Mouse (Mus musculus) layer of hippocampus, adult 8-10 months (tissue): ENCODE data around the gene Mfap2. TPM values are rescaled to one million over a fixed set of nuclear protein-coding genes. Genes with fewer than 3 reads are reported as not detected.

Source experiments
- DNase-seq, 2 experiments: peaks; one replicate each; pipeline ENCODE4 v3.0.0; 2022; ENCODE audit warnings: low spot score in 2 of 2
- total RNA-seq, 4 experiments: library from RNA; stranded (reverse); gene quantifications; 2 replicates each; pipeline ENCODE4 v1.2.4; 2022

Gene Mfap2
- 1 to 10 TPM; 4.2 to 6.6 (median 5.5) TPM for total RNA-seq

DNA sequence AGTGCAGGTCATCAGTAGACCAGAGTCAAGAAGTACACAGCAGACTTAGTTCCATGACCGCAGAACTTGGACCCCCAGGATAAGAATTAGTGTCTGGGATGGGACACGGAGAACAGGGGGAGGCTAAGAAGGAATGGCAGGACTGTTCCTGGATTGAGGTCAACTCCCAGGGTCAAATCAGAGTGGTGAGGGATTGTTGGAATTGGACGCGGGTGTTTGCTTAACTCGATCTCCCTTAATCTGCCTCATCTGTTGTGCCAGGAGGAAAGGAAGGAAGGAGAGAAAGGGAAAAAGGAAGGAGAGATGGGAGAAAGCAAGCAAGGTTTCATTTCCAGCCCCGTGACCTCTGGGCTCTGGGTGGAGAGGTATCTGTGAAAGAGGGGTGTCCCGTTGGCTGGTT is at the start of gene Mfap2:
Gene Mfap2, plus strand, starts transcription at position 301 of the 400 bp plus-strand sequence.
- no peak for DNase-seq

GRCm38 (mm10) chr4:140960781-140961466 is 49.3 kb upstream of the Mfap2 start, which contains the start of gene Sdhb:
Sdhb (plus strand) TSS chr4:140961203.
- DNase-seq = peak; percentile 97

DNA sequence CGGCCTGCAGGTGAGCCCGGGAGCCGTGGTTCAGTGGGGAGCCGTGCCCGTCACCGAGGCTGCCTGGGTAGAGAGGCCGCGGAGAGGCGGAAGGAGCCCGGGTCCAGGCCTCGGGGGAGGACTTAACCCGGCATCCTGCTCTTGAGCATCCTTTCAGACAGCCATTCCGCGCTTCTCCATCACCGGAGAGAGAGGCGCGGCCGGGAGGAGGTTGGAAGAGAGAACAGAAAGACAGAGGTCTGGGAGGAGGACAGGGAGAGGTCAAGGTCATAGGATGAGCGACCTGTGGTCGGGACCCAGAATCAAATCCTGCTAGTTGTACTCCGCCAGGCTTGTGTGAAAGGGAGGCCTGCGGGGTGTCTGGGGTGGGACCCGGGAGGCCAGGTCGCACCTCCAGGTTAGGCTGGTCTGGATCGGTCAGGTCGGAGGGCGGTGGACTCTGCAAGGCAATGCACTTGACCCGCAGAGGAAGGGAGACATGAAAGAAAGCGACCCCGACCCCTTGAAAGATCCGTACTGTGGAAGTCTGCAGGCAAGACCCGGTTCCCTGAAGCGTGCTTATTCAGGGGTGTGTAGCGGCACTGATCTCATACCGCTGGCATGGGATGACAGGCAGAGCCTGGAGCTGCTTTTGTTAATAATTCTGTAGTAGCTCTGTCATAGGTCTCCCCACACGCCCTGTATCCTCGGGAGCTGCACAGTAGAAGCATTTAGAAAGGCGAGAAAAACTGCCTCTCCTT is 48.6 kb upstream of the Mfap2 start:
- DNase-seq = peak in 1 of 2 experiments; percentile 56

DNA sequence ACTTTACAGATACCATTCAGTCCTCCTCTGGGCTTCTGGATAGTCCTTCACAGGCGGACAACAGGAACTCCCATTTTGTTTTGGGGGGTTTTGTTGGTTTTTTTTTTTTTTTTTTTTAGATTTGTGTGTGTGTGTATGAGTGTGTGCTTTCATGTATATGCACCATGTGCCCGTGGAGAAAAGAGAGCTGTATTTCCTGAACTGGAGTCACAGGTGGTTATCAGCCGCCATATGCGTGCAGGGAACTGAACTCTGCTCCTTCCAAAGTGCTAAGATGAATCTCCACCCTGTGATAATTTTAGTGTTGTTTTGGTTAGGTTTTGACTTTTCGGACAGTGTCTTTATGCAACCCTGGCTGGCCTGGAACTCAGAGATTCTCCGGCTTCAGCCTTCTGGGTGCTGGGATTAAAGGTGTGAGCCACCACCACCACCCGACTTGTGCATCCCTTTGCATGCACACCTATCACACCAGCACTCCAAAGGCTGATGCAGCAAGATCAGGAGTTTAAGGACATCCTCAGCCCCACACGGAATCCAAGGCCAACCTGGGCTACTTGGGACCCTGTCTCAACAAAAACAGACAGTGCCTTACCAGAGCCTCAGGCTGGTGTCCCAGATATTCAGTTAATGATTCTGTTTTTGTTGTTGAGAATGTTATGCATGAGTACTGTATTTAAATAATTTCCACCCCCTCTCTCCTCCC is 47.9 kb upstream of the Mfap2 start:
- no peak for DNase-seq

DNA sequence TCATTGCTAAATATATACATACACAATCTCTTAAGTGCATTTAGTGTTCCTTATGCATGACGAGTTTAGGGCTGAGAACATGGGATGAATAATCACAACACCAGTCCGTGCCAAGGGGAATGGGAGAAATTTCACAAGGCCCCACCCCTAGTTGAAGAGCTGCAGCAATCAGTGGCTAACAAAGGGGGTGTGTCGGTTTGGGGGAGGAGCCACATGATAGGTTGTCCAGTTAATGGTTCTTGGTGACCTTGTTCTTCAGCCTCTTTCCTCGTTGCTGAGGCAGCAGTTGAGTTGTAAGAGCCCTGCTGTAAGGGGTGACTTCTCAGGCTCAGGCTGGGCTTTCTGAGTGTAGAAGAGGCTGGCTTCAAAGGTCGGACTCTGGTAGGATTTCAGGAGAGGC is 47.3 kb upstream of the Mfap2 start:
- no peak for DNase-seq

GRCm38 (mm10) chr4:140963941-140964597 is 46.1 kb upstream of the Mfap2 start:
- DNase-seq = no peak

DNA sequence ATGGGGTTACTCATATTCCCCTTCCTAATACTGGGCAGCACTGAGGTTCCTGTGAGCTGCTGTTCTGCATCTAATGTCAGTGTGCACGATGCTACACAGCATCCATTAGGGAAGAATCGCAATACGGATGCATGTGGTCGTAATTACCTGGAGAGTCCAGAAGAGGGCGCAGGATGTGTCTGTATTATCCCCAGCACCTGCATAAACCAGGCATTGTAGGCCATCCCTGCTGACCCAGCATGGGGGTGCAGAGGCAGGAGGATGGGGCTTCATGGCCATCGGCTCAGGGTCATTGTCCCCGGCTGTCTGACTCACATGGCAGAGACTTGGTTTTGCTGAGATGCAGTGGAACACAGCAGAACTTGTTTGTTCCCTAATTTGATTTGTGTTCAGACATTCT is 45.6 kb upstream of the Mfap2 start:
- DNase-seq = peak; percentile 79 to 84

DNA sequence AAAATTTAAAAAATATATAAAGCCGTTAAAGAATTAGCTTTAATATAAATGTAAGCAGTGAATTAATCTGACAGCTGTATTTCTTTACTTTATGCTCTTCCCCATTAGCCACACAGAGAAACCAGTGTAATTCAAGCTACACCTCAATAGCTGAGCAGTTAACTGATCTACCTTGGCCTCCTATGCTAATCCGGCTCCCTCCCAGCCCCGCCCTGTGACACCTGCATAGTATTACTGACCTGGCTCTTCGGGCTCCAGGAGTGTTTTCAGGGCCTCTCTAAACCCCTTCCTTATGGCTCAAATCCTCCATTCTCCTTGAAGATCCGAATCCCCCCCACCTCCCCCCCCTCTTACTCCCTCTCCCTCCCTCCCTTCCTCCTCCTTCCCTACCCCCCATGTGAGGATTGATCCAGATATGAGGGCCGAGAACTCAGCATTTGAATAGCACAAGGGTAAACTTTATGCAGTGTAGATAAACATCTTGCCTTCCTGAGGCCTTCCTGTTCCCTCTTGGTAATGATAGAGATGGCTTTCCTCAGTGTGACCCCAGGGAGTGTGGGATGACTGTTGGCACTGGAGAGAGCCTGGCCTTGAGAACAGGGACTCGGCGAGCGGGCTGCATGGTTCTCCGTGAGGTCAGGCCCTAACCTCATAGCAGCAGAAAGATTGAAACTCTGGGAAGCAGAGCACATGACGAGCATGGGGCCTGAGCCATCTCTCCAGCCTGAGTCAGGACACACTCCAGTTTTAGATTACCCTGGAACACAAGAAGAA is 42.6 kb upstream of the Mfap2 start:
- no peak for DNase-seq

GRCm38 (mm10) chr4:140971691-140972090 is 38.5 kb upstream of the Mfap2 start:
- DNase-seq = no peak

GRCm38 (mm10) chr4:140974408-140974807 is 35.8 kb upstream of the Mfap2 start:
- DNase-seq = no peak

GRCm38 (mm10) chr4:140975356-140975755 is 34.9 kb upstream of the Mfap2 start:
- DNase-seq = no peak

- DNase-seq = no peak
These were observed 32.9 kb upstream of the Mfap2 start for GRCm38 (mm10) chr4:140977278-140977677.

- no peak for DNase-seq
These were observed 32.1 kb upstream of the Mfap2 start for GRCm38 (mm10) chr4:140977886-140978692.

DNA sequence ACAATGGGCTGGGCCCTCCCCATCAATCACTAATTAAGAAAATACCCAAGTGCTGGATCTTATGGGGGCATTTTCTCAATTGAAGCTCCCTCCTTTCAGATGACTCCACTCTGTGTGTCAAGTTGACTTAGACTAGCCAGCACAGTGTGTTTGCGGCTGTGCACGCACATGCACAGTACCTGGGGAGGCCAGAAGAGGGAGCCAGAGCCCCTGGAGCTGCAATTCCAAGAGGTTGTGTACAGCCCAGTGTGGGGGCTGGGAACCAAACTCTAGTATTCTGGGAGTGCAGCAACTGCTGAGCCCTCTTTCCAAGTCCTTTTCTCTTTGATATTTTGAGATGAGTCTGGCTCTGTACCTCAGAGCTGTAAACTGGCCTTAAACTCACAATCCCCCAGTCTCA is 28.6 kb upstream of the Mfap2 start:
- no peak for DNase-seq

DNA sequence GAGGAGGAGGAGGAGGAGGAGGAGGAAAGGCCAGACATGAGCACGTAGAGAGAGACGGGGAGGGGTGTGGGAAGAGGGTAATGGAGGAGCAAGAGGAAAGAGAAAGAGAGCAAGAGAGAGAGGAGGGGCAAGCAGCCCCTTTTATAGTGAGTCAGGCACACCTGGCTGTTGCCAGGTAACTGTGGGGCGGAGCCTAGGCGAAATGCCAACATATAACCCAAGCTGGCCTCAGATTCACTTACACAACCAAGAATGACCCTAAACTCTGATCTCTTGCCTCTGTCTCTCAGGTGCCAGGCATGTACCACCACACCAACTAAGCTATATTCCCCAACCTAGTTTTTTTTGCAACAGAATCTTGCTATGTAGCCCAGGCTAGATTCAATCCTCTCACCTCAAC is 27.4 kb upstream of the Mfap2 start:
- DNase-seq = no peak

- DNase-seq = no peak
These were observed 26.8 kb upstream of the Mfap2 start for GRCm38 (mm10) chr4:140983442-140983841.

GRCm38 (mm10) chr4:140984544-140984943 is 25.7 kb upstream of the Mfap2 start:
- no peak for DNase-seq

DNA sequence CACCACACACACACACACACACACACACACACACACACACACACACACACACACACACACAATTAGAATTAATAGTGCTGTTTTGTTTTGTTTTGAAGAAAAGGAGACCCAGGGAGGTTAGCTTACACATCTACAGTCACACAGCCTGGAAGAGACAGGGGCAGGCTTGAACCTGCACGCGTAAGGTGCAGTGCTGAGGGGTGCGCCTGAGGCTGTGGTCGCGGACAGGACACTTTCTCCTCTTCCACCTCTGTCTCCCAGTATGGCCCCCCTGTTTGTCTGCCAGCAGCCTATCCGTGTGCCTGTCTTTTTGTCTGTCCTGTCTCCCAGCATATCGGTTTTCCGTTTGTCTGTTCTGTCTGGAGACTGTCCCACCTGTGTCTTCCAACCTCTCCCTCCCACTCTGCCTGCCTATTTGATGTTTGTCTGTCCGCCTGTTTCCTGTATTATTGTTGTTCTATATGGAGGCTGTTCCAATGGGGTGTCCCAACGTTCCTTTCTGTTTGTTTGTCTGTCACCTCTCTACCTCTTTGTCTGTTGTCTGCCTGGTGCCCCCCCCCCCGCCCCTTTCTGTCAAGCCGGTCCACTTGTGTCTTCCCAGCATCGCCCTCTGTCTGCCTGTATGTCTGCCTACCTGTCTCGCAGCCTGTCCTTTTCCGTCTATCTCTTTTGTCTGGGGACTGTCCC is 24.1 kb upstream of the Mfap2 start:
- no peak for DNase-seq

DNA sequence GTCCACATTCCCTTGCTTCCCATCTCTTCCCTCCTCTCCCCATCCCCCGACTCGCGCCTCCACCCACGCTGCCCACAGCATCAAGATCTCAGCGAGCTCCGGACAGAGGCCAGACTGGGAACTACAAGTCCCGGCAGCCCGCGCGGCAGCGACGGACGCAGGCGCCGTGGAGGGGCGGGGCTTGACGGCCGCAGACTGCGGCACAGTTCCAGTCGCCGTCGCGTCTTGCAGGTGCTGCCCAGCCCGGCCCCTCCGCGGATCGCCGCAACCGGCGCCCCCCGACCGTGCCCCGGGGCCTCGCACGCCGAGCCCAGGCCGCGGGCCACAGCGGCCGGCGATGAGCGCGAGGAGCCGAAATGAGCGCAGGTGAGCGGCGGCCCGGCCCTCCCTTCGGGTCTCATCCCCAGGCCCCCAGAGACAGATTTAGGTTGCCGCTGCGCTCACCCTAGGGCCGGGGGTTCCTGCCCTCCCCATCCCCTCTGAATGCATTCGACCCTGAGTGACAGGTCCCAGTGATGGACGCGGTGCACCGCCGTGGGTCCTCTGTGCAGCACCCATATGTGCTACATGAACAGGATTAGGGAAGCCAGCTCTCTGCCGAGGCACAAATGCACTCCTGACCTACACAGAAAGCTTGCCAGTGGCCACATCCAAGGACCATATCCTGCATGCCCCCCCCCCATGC is 23.4 kb upstream of the Mfap2 start, which contains the start of gene Atp13a2:
Gene Atp13a2, plus strand, starts transcription at position 163 of the 685 bp plus-strand sequence.
- peak; percentile 86 to 92 for DNase-seq
